Mouse (Mus musculus) testis, adult 2 months (tissue): ENCODE results near the gene Prkab1.

Experiments used
- CTCF ChIP-seq: fragments of 200-500 bp; IDR thresholded peaks from 2 replicates; pipeline ENCODE4 v1.5.1; 2012; ENCODE audit warnings: low read depth, mild to moderate bottlenecking, inconsistent platforms, low read length, moderate library complexity; ENCODE audit not compliant: control insufficient read depth, insufficient read depth, insufficient replicate concordance
- POLR2A ChIP-seq: fragments of 200-500 bp; IDR thresholded peaks from 2 replicates; pipeline ENCODE4 v1.6.1; 2012; ENCODE audit warnings: low read depth, mild to moderate bottlenecking, inconsistent platforms, low read length, moderate library complexity; ENCODE audit not compliant: control insufficient read depth

DNA sequence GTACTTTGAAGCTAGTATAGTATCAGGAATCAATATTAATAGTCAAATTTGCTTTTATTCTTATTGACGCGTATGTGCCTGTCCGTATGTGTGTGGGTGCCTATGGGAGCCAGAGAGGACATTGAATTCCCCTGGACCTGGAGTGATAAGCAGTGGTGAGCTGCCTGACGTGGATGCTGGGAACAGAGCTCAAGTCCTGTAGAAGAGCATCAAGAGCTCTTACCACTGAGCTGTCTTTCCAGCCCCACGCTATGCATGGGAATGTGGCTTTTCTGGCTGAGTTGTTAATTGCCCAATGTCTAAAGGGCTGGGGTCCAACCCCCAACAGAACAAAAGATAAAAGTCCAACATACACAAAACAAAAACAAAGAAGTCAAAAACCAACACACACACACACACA is 47.9 kb downstream of the Prkab1 start:
- TF ChIP-seq CTCF (no peak), POLR2A (no peak)
